Mouse (Mus musculus): ENCODE data around the gene Jade1. TPM values are rescaled to one million over a fixed set of nuclear protein-coding genes. Genes with fewer than 3 reads are reported as not detected.

Jade1 gene
- total and polyA plus RNA-seq, 2 experiments from 2014 or later, result 16.7 to 21.8 TPM

DNA sequence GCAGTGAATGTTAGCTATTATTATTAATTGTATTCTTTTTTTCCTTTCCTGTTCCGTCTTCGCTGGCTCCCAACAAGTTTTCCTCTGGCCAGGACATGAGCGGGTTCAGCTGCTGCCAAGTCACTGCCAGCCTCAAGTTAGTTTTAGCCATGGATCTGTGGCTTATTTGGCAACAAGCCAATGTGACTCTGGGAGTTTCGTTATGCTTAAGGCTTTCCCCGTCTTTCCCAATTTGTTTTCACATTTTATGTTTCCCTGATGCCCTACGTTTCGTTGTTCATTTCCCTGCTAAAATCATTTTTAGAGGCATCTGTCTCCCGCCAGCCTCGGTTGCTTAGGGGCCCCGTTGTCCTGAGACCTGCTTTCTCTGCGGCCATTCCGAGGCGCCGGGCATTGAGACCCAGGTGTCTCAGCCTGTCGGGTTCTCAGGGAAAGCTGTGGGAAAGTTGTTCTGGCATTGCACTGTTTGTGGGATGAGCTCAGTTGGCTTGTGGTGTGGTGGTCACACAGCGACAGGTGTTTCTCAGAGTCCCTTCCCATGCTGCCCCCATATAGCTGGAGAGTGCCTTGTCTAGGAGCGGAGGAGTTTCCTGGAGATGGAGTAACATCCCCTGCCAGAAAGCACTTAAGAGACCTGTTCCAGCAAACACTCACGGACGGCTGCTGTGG is 33.8 kb downstream of the Jade1 start:
- no peak overlapping the region for H3K4me3 ChIP-seq (ENCODE audit: low read depth, low read length)
- H3K9me3 ChIP-seq (ENCODE audit: low read length), result no peaks in the 10 kb centered on the region
- H3K36me3 ChIP-seq (ENCODE audit: insufficient read depth, low read length), result peaks cover 27% of the 10 kb centered on the region
- H3K27ac ChIP-seq (ENCODE audit: low read depth, low read length), result no peak overlapping the region
- WGBS, result 85% methylated on average over 19 of the region's 19 CpGs
- no peak overlapping the region for H3K4me2 ChIP-seq (ENCODE audit: low read depth, low read length, poor library complexity, severe bottlenecking)
- no peak overlapping the region for H3K9ac ChIP-seq (replicated peaks; ENCODE audit: low read length, poor library complexity, severe bottlenecking)
- no peaks in the 10 kb centered on the region for H3K27me3 ChIP-seq (ENCODE audit: insufficient read depth, low read length)
- TF ChIP-seq CTCF (IDR thresholded peaks at IDR 0.05), result no peak
- no peaks in the 10 kb centered on the region for H3K4me1 ChIP-seq (ENCODE audit: insufficient read depth, low read length)
- ATAC-seq (ENCODE audit: low FRiP score) (no peak), DNase-seq (ENCODE audit: low spot score) (peak; percentile 75)

DNA sequence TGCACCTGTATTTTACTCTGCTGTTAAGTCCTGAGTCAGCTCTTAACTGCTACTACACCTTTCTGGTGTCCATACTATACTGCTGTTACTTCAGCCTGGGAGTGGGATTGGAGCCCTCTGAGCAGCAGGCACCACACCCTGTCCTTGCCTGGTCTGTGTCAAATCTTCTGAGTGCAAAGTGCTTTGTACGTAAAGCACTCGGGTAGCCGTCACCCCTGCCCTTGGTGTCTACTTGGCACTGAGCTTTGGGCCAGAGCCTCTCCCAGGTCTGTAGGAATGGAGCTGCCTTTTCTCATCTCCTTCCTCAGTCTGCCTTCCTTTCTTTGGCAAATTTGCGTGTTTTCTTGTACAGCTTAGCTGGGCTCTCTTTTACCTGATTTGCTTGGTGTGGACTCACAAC is 34.5 kb downstream of the Jade1 start:
- Histone ChIP-seq H3K4me1 (ENCODE audit: insufficient read depth, low read length) (no peaks in the 10 kb centered on the region), H3K9me3 (ENCODE audit: low read length) (no peaks in the 10 kb centered on the region), H3K27me3 (ENCODE audit: insufficient read depth, low read length) (no peaks in the 10 kb centered on the region), H3K27ac (ENCODE audit: low read depth, low read length) (no peak overlapping the region), H3K9ac (replicated peaks; ENCODE audit: low read length, poor library complexity, severe bottlenecking) (no peak overlapping the region), H3K36me3 (ENCODE audit: insufficient read depth, low read length) (peaks cover 31% of the 10 kb centered on the region), H3K4me3 (ENCODE audit: low read depth, low read length) (no peak overlapping the region), H3K4me2 (ENCODE audit: low read depth, low read length, poor library complexity, severe bottlenecking) (no peak overlapping the region)
- TF ChIP-seq CTCF (IDR thresholded peaks at IDR 0.05), result no peak
- 89% methylated on average over 4 of the region's 4 CpGs for WGBS
- ATAC-seq (ENCODE audit: low FRiP score), result no peak
- DNase-seq (ENCODE audit: low spot score), result no peak

DNA sequence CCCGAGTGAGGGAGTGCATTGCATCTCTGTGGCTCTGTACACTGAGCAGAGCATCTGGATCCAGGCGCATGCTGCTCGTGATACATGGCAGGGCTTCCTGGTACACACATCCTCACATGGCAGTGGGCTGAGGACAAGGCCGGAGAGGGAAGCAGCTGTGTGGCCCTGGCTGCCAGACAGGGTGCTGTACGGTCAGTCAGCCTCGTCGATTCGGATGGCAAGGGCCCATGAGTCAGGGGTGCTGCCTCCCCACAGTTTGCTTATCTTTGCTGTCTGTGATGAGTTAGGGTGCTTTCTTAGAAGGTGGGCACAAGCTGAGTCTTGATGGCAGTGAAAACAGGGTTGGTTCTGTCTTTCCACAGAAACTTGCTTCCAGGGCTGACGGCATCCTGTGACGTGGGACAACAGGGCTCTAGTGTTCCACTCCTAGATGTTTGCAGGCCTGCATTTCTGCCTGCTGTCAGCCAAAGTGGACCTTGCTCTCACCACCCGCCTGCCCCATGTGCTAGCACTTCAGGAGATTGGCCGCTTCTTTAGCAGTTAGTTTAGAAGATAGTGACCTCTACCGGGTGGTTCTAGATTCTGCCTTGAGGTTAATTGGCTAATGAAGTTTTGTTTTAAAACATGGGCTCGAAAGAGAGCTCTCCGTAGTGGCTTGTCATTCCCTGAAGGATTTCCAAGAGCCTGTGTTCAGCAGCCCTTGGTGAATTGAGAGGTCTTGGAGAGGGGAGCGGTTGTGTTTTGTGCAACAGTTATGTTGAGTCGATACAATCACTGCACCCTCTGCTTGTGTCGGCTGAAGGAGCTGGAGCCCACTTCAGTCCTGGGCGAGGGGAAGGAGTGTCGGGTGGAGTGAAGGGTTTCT is 35.4 kb downstream of the Jade1 start:
- DNase-seq (ENCODE audit: low spot score), result no peak
- H3K36me3 ChIP-seq (ENCODE audit: insufficient read depth, low read length), result peaks cover 31% of the 10 kb centered on the region
- no peak for ATAC-seq (ENCODE audit: low FRiP score)
- peak; percentile 8; the same call in 1 of the 2 replicates for TF ChIP-seq CTCF (IDR thresholded peaks at IDR 0.05)
- no peaks in the 10 kb centered on the region for H3K4me1 ChIP-seq (ENCODE audit: insufficient read depth, low read length)
- H3K4me3 ChIP-seq (ENCODE audit: low read depth, low read length), result no peak overlapping the region
- H3K9ac ChIP-seq (replicated peaks; ENCODE audit: low read length, poor library complexity, severe bottlenecking), result no peak overlapping the region
- H3K27me3 ChIP-seq (ENCODE audit: insufficient read depth, low read length), result no peaks in the 10 kb centered on the region
- no peak overlapping the region for H3K4me2 ChIP-seq (ENCODE audit: low read depth, low read length, poor library complexity, severe bottlenecking)
- H3K9me3 ChIP-seq (ENCODE audit: low read length), result no peaks in the 10 kb centered on the region
- no peak overlapping the region for H3K27ac ChIP-seq (ENCODE audit: low read depth, low read length)
- 92% methylated on average over 20 of the region's 20 CpGs for WGBS

DNA sequence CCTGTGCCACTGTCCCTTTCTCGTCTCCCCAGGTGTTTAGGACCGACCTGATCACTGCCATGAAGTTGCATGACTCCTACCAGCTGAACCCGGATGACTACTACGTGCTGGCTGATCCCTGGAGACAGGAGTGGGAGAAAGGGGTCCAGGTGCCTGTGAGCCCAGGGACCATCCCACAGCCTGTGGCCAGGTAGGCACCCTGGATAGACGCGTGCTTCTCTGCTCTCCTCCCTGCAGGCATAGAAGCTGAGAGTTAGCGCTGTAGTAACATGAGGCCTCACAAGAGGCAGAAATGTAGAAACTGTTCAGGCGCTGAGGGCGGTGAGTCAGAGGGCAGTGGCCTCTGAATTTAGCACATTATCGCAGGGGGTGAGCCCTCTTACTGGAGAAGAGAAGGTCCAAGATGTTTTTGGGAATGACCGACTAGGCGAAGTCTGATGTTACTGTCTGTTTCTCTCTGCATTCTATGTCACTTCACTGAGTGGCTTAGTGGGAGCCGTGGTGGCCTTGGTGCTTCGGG is 36.2 kb downstream of the Jade1 start:
- WGBS, result 92% methylated on average over 14 of the region's 14 CpGs
- no peak for TF ChIP-seq CTCF (IDR thresholded peaks at IDR 0.05)
- H3K4me1 ChIP-seq (ENCODE audit: insufficient read depth, low read length), result no peaks in the 10 kb centered on the region
- no peak overlapping the region for H3K4me3 ChIP-seq (ENCODE audit: low read depth, low read length)
- H3K27me3 ChIP-seq (ENCODE audit: insufficient read depth, low read length), result no peaks in the 10 kb centered on the region
- DNase-seq (ENCODE audit: low spot score), result no peak
- no peak overlapping the region for H3K27ac ChIP-seq (ENCODE audit: low read depth, low read length)
- H3K4me2 ChIP-seq (ENCODE audit: low read depth, low read length, poor library complexity, severe bottlenecking), result no peak overlapping the region
- ATAC-seq (ENCODE audit: low FRiP score), result no peak
- no peak overlapping the region for H3K9ac ChIP-seq (replicated peaks; ENCODE audit: low read length, poor library complexity, severe bottlenecking)
- peaks cover 34% of the 10 kb centered on the region for H3K36me3 ChIP-seq (ENCODE audit: insufficient read depth, low read length)
- no peaks in the 10 kb centered on the region for H3K9me3 ChIP-seq (ENCODE audit: low read length)

DNA sequence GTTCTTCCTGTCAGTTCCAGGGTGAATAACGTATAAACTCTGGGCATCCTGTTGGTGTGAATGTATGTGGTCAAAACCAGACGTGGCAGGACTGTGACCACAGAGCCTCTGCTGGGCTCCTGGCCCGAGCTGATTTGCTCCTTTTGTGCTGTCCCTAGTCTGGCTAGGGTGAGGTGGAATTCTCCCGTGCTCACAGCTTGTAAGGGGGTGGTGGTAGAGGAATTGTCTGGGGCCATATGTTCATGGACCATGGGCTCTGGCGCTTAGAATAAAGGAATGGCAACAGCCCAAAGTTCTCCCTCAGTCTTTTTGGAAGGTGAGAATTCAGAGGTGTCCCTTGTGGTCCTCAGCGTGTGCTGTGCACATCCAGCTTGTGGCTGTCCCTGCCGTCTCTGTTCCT is 37.3 kb downstream of the Jade1 start:
- no peak for ATAC-seq (ENCODE audit: low FRiP score)
- H3K27me3 ChIP-seq (ENCODE audit: insufficient read depth, low read length), result no peaks in the 10 kb centered on the region
- no peak overlapping the region for H3K9ac ChIP-seq (replicated peaks; ENCODE audit: low read length, poor library complexity, severe bottlenecking)

More for the DNA sequence above, 37.3 kb downstream of the Jade1 start:
- Histone ChIP-seq H3K4me2 (ENCODE audit: low read depth, low read length, poor library complexity, severe bottlenecking) (no peak overlapping the region), H3K27ac (ENCODE audit: low read depth, low read length) (no peak overlapping the region), H3K4me1 (ENCODE audit: insufficient read depth, low read length) (no peaks in the 10 kb centered on the region), H3K36me3 (ENCODE audit: insufficient read depth, low read length) (peaks cover 44% of the 10 kb centered on the region), H3K9me3 (ENCODE audit: low read length) (no peaks in the 10 kb centered on the region), H3K4me3 (ENCODE audit: low read depth, low read length) (no peak overlapping the region)
- no peak for DNase-seq (ENCODE audit: low spot score)
- TF ChIP-seq CTCF (IDR thresholded peaks at IDR 0.05), result no peak
- 82% methylated on average over 7 of the region's 7 CpGs for WGBS
